Mouse (Mus musculus) MEL-GATA-1-ER (cell line): ENCODE results near the gene Vcpkmt.
"Not testable (repeated sequence)": the region's sequence is repeated elsewhere in the genome, so short reads cannot be mapped to it uniquely, and the experiment has no call there.

ENCODE experiments used
- DNase-seq: peaks from one replicate; pipeline ENCODE4 v3.0.0-alpha.2; 2012; ENCODE audit warnings: low read depth; ENCODE audit errors: extremely low read depth

The Vcpkmt gene

DNA sequence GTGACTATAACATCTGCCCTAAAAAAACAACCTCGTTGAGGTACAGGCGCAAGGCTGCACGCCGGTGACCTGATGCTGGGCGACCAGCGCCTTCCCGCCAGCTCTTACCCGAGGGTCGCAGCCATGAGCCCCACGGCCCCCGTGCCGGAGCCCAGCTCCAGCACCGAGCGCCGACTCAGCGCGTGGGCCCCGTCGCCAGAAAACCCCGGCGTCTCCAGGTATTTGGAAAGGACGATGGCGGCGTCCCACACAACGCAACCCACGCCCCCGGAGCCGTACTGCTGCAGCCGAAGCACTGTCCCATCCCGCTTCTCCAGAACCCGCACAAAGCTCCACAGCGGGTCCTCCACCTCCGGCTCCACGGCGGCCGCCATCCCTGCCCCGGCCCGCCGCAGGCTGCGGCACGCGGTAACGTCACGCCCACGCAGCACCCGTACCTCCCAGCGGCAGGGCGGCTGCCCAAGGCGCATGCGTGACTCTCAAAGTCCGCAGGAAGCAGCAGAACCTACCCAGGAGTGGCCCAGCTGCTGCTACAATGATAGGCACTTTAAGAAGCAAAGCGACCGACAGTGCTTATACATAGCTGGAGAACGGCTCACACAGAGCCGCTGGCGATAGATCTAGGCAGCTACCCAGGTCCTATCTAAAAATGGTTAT lies at the start of gene Vcpkmt:
Gene Vcpkmt (minus strand): TSS at position 416 of the 657 bp plus-strand sequence.
- DNase-seq, result peak; percentile 81

DNA sequence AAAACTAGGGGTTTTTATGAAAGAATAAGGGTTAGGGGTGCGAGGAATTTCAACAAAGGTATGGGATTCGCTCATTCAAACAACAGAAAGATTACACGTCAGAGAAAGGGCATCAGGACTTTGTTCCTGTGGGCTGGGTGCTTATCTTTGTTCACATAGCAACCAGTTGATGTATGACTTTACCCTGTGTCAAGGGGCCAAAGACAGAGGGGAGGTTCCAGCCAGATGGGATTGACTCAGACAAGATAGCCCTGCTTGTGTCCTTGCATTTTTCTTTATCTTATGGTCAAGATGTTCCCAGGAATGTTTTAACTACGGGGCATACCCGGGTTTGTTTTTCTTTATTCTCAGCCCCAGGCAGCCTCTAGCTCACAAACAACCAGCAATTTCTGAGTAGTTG lies 35.8 kb upstream of the Vcpkmt start:
- not testable (repeated sequence) for DNase-seq

DNA sequence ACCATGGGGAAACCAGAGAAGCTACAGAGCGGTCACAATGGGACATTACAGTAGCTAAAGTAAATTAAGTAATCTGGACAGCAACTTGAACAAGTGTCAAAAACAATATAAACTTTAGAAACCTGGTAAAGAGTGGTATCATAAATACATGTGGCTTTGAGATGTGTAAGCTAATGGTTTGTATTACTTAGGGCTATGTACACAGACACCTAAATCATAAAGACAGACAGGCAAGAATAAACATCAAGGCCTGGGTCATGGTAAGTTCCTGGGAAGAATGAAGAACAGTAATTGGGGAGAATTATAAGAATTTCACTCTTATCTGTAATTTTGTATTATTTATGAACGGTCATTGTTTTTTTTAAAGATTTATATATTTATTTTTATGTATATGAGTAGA lies 21.5 kb upstream of the Vcpkmt start:
- no peak for DNase-seq

DNA sequence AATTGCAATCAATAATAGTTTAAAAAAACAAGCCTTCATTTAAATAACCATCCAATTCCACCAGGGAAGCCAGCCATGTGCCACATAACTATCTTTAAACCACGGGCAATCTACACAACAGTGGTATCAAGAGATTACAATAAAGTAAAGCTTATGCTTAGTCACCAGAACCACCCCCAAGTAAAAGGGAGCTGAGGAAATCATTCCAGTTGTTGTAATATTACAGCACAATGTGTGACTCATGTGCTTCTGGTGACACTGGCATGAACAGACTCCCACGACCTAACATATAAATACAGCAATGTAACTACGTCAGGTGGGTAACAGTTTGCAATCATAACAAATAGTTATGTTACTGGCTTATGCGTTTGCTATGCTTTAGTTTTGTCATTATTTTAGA lies 14.6 kb upstream of the Vcpkmt start:
- no peak for DNase-seq

DNA sequence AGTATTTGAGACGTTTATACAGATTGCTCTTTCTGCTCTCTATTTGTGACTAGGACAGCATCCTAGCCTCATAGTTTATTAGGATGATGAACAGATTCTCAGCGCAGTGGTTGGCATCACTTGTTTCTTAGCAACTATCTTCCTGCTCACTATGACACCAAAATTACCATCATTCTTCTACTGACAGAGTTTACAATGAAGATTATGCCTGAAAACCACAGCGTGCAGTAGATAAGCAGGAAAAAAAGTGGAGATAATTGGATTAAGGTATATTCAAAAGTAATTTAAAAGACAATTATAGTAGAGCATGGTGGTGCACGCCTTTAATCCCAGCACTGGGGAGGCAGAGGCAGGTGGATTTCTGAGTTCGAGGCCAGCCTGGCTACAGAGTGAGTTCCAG lies 10.3 kb upstream of the Vcpkmt start:
- DNase-seq, result no peak

DNA sequence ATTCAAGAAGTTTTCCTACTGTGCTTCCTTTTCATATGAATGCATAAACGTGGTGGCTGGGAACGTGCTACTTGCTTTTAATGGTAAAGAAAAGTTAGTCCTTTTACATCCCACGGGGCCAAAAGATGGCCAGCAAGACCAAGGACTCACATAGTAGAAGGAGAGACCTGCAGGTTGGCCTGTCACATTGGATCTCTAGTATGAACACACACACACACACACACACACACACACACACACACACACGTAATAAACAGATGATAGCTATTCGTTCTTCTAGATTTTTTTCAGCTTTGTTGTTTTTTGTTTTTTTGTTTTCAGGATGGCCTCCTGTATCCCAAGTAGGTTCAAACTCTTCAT lies 422 bp upstream of the Vcpkmt start:
- no peak for DNase-seq

DNA sequence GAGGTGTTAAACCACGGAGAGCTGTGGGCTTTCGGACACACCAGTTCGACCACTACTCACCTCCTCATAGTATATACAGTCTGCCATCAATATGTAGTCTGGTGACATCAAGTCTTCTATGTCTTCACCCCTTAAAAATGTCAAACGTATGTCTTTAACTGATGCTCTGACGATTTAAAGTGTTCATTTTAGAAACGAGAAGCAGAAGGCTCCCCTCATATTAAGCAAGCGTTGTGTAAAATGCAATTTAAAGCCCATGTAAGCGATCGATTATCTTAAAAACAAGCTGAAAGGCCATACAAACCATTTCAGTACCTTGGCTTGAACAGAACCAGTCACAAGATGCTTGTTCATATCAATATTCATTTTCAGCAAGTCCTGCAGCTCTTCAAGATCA lies 614 bp downstream of the Vcpkmt start:
- peak; percentile 29 for DNase-seq

DNA sequence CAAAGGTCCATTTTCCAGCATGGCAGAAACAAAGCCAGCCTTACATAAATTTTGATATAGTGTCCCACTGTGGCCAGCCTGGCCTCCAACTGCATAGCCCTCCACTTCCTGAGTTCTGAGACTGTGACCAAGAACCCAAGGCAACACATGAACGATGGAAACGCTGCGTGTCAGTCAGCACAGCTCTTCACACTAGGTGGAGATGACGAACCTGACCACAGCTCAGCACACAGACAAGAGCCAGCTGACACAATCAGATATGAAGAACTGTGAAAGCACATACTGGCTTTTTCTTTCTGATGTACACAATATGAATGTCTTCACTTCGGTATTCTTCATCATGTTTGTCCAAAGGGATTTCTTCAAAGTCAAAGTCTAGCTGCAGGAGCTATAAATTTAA lies 3.2 kb downstream of the Vcpkmt start:
- no peak for DNase-seq

DNA sequence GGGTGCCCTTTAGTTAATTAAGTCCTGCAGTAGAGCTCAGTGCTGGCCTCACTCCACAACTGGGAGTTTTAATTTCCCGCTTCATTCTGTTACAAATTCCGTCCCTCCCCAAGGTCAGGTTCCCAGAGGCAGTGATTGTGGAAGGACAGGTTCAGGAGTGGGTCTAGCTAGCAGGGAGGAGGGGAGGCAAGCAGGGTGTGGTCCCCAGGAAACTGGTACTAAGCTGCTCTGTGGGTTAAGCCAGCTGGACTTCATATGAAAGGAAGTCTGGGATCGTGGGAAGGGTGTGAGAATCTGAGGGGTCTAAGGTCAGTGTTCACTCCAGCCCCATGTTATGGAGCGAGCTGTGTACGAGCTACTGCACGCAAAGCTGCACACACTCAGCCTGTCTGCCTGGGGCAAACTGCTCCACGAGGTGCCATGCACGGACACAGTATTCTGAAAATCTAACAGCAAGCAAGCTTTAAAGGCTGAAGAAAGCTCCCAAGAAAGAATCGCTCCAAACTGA lies 6.7 kb downstream of the Vcpkmt start:
- DNase-seq, result no peak

DNA sequence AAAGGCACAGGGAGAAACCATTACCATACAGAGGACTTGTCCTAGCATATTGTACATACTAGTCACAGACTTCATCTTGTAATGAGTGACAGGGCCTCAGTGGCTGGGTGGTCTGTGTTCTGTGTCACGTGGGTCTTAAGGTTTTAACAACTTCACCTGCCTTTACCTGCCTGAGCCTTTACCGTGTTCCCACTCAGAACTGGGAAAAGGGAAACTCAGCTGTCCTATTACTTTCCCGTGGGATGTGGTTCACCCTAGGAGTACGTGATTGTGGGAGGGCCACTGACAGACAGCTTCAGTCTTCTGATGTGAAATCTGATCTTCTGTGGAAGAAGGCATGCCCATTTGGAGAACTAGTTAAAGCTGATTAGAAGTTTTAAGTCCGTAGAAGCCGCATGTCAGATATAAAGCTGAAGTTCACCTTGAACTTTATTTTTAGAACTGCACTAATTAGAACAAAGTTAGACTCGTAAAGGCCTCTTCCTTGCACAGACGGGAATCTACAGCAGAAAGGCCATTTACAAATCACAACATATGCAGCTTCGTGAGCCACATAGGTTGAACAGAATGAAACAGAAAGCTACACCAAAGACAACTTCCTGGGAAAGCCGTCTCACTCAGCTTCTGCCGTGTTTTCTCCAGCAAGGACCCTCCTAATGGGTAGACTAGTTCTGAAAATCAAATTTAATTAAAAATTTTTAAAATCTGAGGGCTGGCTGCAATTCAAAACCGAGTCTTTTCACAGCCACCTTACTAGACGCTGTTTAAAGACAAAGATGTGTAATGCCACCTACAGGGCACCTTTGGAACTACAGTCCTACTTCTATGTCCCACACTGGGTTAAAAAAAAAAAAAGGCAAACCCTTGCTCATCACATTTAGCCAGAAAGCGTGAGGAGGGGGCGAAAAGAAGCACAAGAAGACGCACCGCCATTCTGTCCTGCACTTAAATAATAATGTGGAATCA lies 8.6 kb downstream of the Vcpkmt start:
- DNase-seq, result peak; percentile 52

DNA sequence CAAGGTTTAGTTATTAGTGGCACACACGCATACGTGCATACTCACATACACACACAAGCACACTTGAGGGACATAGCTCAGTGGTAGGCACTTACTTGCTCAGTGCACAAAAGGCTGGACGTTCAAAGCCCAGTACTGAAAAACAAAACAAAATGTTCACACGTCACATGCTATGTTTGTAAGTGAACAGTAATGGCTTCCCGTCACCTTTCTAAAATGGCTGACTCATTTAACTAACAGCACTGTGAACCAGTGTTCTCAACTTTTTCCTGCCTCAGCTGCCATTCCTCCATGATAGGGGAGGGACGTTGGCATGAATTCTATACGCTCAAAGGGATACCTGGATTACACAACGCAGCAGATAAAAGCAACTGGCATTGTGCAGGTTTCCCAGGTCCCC lies 9.6 kb downstream of the Vcpkmt start:
- no peak for DNase-seq

DNA sequence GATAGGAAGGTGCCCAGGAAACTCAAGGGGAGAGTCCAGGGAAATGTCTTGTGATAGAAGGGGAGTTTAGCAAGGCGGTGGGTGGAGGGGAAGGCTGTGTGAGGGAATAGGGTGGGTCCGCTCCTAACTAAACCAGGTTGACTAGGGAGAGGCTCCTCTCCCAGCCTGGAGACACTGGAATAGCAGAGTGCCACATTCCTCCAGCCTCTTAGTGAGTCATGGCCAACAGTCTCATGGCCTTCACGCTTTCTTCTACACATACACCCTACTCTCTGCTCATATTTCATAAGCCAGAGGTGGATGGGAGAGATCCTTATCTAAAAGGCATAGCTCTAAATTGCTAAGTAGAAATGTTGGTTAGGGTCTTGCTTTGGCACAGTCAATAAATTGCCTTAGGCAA lies 12.9 kb downstream of the Vcpkmt start:
- DNase-seq, result no peak

DNA sequence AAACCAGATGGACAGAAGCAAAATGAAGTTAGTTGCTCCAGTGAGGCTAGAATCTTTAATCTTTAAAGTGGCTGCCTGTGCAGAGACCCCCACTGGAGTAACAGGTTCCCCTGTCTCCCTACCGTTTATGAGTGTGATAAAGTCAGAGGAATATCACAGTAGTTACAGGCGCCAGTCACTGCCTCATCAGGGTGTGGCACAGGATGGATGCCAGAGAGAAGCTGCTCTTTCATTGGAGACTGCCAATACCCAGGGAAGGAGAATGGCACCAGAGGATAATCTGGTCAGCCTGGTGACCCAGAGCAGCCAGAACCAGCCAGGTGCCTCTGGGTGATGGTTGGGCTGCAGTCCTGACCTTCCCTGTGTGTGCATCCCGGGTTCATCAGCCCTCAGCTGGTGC lies 14.6 kb downstream of the Vcpkmt start:
- no peak for DNase-seq

DNA sequence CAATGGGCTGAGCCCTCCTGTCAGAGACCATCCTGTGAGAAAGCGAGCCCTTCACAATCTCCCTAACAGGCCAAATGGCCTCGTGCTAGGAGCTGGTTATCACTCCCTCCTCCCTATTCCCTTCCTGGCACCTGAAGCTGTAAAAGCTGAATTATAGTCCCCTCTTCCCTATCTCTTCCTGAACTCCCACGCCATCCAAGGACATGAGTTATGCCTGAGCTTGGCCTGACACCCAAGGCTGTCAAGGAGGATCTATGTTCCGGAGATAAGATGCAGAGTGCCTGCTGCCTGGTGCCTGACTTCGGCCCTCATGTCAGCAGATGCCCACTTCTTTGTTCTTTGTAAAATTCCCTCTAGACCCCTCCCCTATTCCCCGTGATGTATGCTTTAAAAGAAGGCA lies 21.8 kb downstream of the Vcpkmt start:
- DNase-seq, result not testable (repeated sequence)

DNA sequence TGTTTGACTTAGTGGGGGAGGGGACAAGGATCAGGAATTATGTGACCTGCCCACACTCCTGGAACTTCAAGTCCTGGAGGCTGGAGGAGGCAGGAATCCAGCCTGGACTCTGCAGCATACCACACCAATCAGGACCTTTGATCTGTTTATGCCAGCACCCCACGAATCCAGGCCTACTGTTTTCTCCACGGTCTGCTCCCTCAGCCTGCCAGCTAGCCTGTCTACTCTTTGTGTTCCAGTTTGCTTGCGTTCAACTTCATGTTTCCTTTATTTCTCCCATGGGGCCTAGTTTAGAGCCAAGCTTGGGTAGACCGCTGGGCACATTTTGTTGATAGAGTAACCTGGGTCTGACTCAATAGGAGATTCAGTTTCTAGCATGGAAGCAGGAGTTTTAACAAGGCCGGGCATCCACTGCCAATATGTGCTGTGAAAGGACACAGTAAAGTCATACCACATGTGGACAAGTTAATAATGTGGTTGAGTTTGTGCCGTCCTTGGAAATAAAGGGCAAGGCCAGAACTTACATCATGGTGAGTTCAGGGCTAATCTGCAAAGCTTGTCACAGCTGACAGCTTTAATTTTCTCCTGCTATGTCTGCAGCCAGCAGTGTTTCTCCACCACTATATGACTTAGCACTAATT lies 26.5 kb downstream of the Vcpkmt start:
- no peak for DNase-seq

DNA sequence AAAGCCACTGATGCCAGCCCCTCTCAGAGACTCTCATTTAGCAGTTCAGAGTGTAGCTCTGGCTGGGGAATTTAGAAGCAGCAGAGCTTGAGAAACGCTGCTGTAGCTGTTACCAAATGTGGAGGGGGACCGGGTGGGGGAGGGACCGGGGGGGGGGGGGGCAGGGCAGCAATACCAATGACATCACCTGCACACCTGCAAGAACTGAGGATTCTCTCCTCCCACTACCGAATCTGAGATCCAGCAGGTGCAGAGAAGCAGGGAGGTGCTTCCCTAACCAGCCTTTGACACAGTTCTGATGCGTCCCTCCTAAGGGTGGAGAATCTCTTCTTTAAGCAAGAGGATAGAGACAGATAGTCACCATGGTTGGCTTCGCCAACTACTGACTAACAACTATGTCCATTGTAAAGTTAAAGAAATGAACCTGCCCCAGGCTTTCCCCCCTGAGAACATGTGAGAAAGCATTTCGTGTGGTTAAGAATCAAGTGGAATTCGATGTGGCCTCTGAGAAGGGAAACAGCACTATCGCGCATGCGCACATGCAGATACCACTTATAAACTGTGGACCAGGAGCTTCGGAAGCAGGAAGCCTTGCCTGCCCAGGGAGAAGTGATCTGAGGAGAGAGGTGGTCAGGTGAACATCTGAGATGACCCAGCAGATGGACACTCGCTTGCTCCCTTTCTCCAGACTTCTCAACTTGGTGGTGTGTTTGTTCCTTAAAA lies 37.2 kb downstream of the Vcpkmt start:
- DNase-seq, result no peak

DNA sequence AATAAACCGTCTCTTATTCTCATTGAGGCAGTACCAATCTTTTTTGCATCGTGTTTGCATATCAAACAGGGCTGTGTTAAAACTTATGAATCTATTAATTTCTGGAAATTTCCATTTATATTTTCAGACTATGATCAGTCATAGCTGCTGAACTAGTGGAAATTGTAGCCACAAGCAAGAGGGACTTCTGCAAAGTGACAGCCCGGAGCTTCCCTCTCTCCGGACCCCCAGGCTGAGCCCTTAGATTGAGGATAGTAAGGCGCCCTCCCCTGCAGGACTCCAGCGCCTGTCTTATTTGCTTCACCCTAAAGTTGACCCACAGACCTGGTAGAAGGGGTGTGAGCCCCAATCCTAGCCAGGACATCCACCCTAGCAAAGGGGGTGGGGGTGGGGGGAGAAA lies 37.8 kb downstream of the Vcpkmt start:
- DNase-seq, result no peak

DNA sequence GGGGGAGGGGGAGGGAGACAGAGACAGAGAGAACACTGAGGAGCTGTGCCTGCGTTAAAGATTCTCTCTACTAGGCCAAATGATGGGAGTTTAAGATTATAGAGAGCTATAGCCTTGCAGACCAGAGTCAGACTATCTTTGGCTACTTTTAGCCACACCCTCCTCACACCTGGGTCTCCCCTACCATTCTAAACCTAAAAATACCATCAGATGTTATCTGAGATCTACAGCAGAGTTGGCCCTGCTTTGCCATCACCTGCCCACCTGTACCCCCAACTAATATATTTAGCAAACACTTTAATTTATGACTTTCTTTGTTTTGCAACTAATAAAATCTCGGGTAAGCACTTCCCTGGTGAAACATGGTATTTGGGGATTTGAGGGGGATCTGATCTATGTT lies 38.3 kb downstream of the Vcpkmt start:
- DNase-seq, result no peak

DNA sequence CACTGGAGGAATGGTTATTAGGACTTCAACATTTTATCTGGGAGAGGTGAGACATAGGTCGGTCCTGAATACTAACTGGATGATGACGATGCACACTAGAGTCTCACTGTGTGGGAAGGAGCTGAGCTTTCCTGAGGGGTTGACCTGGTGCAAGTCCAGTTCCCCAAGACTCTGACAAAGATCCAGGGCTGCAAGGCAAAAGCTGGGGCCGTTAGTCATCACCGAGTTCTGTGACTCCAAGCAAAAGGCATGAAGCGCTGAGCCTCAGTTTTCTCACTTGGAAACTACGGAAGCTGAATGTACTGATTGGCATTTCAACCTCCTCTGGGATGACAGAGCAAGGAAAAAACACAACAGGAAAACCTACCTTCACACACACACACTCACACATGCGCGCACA lies 40.5 kb downstream of the Vcpkmt start:
- DNase-seq, result no peak

DNA sequence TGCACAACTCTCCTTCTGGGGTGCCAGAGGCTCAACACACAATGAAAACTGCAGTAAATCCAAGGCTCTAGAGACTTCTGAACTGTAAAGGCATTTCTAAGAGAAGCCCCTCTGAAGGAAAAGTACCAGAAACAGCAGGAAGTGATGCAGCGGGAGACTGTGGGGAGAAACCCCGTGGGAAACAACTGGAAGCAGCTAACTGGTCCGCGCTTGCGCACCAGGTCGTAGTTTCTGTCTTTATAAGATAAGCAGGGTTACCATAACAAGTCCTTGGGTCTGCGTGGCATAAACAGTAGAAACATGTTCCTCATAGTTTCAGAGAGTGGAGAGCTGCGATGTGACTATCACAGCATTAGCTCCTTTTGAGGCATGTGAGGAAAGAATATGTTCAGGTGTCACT lies 41.2 kb downstream of the Vcpkmt start:
- peak; percentile 90 for DNase-seq

DNA sequence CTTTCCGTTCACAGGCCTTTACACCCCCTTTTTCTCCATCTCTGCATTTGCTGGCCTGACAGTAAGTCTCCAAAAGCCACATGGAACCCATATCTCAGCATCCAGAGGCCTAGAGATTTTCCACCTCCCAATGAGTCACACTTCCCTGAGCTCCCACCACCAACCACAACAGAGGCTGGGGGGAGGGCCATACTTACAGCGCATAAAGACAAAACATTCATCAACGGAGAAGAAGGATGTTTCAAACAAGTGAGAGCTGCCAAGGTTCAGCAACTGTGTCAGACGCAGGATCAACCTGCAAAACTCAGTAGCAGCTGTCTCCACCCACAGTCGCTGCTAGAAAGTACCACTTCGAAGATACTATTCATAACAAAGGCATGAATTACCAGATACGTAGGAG lies 43.5 kb downstream of the Vcpkmt start:
- DNase-seq, result peak; percentile 80
